Mouse (Mus musculus): ENCODE measurements at regions not wholly inside any gene's neighbourhood (a gene's known extent, or its start where the extent isn't known, plus 50 kb on each side); places are given as distances from the start of the nearest gene placed in this dataset.

DNA sequence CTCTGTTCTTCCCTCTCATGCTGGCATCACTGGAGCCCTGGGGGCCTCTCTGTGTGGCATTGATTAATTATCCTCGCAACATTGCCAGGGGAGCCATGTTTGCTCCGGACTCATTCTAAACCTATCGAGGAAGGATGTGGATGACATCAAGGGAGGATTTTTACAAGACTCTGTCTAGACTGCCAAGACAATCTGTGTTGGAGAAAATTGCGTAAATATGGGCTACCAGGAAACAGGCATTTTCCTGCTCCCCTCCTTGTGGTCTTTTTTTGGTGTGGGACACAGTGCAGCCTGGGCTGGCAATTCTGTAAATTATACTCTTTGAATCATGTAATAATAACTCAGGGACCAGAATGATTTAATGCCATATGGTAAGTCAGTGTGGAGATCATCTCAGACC, 114.5 kb upstream of the Ifne start:
- no peak overlapping the region for H3K9ac ChIP-seq (replicated peaks; ENCODE audit: low read depth, low read length)

GRCm38 (mm10) chr4:88992498-88992897, 112.5 kb upstream of the Ifne start:
- H3K4me1 ChIP-seq (ENCODE audit: control insufficient read depth, insufficient read depth, low read length): no peaks in the 10 kb centered on the region
- no peaks in the 10 kb centered on the region for H3K27me3 ChIP-seq (ENCODE audit: control insufficient read depth, insufficient read depth, low read length)
- no peak for ATAC-seq (ENCODE audit: low read depth)
- H3K27ac ChIP-seq (ENCODE audit: low read depth, low read length): no peak overlapping the region
- WGBS: 94% methylated on average over 2 of the region's 2 CpGs
- no peak overlapping the region for H3K9ac ChIP-seq (replicated peaks; ENCODE audit: low read depth, low read length)
- H3K9me3 ChIP-seq (ENCODE audit: control insufficient read depth, low read length): no peaks in the 10 kb centered on the region
- H3K4me2 ChIP-seq (ENCODE audit: low read depth, low read length): no peak overlapping the region
- H3K4me3 ChIP-seq (ENCODE audit: low read depth, low read length): no peak overlapping the region
- no peaks in the 10 kb centered on the region for H3K36me3 ChIP-seq (ENCODE audit: control insufficient read depth, insufficient read depth, low read length)

More for the DNA sequence above, 114.5 kb upstream of the Ifne start:
- Histone ChIP-seq H3K4me3 (ENCODE audit: low read depth, low read length) (no peak overlapping the region), H3K36me3 (ENCODE audit: control insufficient read depth, insufficient read depth, low read length) (no peaks in the 10 kb centered on the region), H3K27me3 (ENCODE audit: control insufficient read depth, insufficient read depth, low read length) (no peaks in the 10 kb centered on the region), H3K4me1 (ENCODE audit: control insufficient read depth, insufficient read depth, low read length) (no peaks in the 10 kb centered on the region), H3K4me2 (ENCODE audit: low read depth, low read length) (no peak overlapping the region), H3K9me3 (ENCODE audit: control insufficient read depth, low read length) (no peaks in the 10 kb centered on the region), H3K27ac (ENCODE audit: low read depth, low read length) (no peak overlapping the region)
- ATAC-seq (ENCODE audit: low read depth): no peak
- WGBS: 60% methylated on average over 4 of the region's 4 CpGs

DNA sequence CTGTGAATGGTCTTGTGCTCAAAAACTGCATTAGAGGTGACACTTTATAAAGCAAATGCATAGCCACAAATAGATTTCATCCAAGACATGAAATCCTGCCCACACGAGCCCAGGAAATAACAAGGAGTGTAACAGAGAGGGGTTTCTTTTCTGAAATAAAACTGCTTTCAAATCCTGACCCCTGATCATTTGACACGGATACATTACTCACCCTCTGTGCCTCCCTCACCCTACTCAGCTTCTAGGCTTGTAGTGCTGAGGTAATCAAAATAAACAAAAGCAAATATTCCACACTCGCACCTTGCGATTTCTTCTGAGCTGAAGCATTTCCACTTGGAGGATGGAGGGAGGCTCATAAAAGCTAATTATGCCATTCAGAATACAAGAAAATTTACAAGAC, 108.4 kb upstream of the Ifne start:
- H3K9ac ChIP-seq (replicated peaks; ENCODE audit: low read depth, low read length): no peak overlapping the region
- no peak overlapping the region for H3K4me2 ChIP-seq (ENCODE audit: low read depth, low read length)
- ATAC-seq (ENCODE audit: low read depth): no peak
- no peaks in the 10 kb centered on the region for H3K4me1 ChIP-seq (ENCODE audit: control insufficient read depth, insufficient read depth, low read length)
- no peak overlapping the region for H3K4me3 ChIP-seq (ENCODE audit: low read depth, low read length)
- WGBS: 28% methylated on average over 4 of the region's 4 CpGs
- no peaks in the 10 kb centered on the region for H3K27me3 ChIP-seq (ENCODE audit: control insufficient read depth, insufficient read depth, low read length)
- H3K27ac ChIP-seq (ENCODE audit: low read depth, low read length): no peak overlapping the region
- no peaks in the 10 kb centered on the region for H3K36me3 ChIP-seq (ENCODE audit: control insufficient read depth, insufficient read depth, low read length)
- no peaks in the 10 kb centered on the region for H3K9me3 ChIP-seq (ENCODE audit: control insufficient read depth, low read length)

GRCm38 (mm10) chr4:88987103-88987502, 107.1 kb upstream of the Ifne start:
- no peak overlapping the region for H3K27ac ChIP-seq (ENCODE audit: low read depth, low read length)
- no peak overlapping the region for H3K4me3 ChIP-seq (ENCODE audit: low read depth, low read length)
- no peaks in the 10 kb centered on the region for H3K9me3 ChIP-seq (ENCODE audit: control insufficient read depth, low read length)
- 47% methylated on average over 1 of the region's 1 CpGs for WGBS
- H3K4me1 ChIP-seq (ENCODE audit: control insufficient read depth, insufficient read depth, low read length): no peaks in the 10 kb centered on the region
- no peak overlapping the region for H3K9ac ChIP-seq (replicated peaks; ENCODE audit: low read depth, low read length)
- no peak for ATAC-seq (ENCODE audit: low read depth)
- H3K36me3 ChIP-seq (ENCODE audit: control insufficient read depth, insufficient read depth, low read length): no peaks in the 10 kb centered on the region
- no peak overlapping the region for H3K4me2 ChIP-seq (ENCODE audit: low read depth, low read length)
- H3K27me3 ChIP-seq (ENCODE audit: control insufficient read depth, insufficient read depth, low read length): no peaks in the 10 kb centered on the region

DNA sequence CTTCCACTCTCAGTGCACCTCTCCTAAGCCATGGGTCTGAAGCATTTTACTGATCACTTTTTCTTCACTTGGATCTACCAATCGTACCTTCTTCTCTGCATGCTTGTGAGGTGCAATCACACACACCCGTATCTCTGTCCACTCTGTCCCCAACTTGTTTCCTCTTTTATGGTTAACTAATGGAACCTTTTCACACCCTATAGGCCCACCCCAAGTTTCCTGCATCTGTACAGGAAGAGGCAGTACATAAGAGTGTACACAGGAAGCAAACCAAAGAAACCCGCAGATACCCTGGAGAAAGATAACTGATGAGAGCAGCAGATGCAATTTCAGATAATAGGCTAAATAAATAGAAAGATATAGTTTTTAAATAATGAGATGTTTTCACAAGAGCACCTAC, 102.5 kb upstream of the Ifne start:
- H3K36me3 ChIP-seq (ENCODE audit: control insufficient read depth, insufficient read depth, low read length): no peaks in the 10 kb centered on the region
- WGBS: 88% methylated on average over 3 of the region's 3 CpGs
- ATAC-seq (ENCODE audit: low read depth): no peak

DNA sequence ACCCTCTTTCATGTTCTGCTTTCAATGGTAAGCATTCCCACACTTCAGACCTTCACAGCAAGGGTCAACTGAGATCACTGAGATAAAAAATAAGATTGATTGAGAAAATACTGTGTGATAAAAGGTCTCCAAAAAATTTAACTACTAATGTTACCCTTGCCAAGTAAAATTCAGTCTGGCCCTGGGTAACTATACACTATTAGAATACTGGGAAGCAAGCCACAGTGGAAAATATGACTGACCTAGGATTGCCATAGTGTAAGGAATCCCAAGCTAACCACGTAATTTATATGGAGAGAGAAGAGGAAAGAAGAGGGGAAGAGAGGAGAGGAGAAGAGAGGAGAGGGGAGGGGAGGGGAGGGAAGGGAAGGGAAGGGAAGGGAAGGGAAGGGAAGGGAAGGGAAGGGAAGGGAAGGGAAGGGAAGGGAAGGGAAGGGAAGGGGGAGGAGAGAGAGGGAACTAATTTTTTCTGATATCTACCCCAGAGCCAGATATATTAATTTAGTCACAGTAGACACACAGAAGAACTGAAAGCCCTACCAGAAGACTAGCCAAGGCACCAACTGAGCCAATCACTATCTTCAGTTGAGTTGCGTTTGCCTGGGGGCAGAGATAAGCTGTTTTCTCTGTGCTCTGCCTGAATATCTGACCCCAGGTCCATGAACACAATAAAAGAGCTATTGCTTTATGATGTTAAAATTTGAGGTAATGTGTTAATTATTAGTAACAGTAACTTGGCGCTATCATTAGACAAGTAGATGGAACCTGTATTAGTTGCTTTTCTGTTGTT, 97.3 kb upstream of the Ifne start:
- Histone ChIP-seq H3K4me3 (ENCODE audit: low read depth, low read length) (no peak overlapping the region), H3K9me3 (ENCODE audit: control insufficient read depth, low read length) (no peaks in the 10 kb centered on the region), H3K4me2 (ENCODE audit: low read depth, low read length) (no peak overlapping the region), H3K9ac (replicated peaks; ENCODE audit: low read depth, low read length) (no peak overlapping the region), H3K36me3 (ENCODE audit: control insufficient read depth, insufficient read depth, low read length) (no peaks in the 10 kb centered on the region), H3K4me1 (ENCODE audit: control insufficient read depth, insufficient read depth, low read length) (no peaks in the 10 kb centered on the region), H3K27me3 (ENCODE audit: control insufficient read depth, insufficient read depth, low read length) (no peaks in the 10 kb centered on the region), H3K27ac (ENCODE audit: low read depth, low read length) (no peak overlapping the region)
- ATAC-seq (ENCODE audit: low read depth): no peak
- WGBS: 83% methylated on average over 3 of the region's 3 CpGs

More for the DNA sequence above, 102.5 kb upstream of the Ifne start:
- Histone ChIP-seq H3K27ac (ENCODE audit: low read depth, low read length) (no peak overlapping the region), H3K9me3 (ENCODE audit: control insufficient read depth, low read length) (no peaks in the 10 kb centered on the region), H3K27me3 (ENCODE audit: control insufficient read depth, insufficient read depth, low read length) (no peaks in the 10 kb centered on the region), H3K9ac (replicated peaks; ENCODE audit: low read depth, low read length) (no peak overlapping the region), H3K4me1 (ENCODE audit: control insufficient read depth, insufficient read depth, low read length) (no peaks in the 10 kb centered on the region), H3K4me2 (ENCODE audit: low read depth, low read length) (no peak overlapping the region), H3K4me3 (ENCODE audit: low read depth, low read length) (no peak overlapping the region)

GRCm38 (mm10) chr4:88974535-88974934, 94.5 kb upstream of the Ifne start:
- Histone ChIP-seq H3K4me3 (ENCODE audit: low read depth, low read length) (no peak overlapping the region), H3K9ac (replicated peaks; ENCODE audit: low read depth, low read length) (no peak overlapping the region), H3K36me3 (ENCODE audit: control insufficient read depth, insufficient read depth, low read length) (no peaks in the 10 kb centered on the region), H3K4me1 (ENCODE audit: control insufficient read depth, insufficient read depth, low read length) (no peaks in the 10 kb centered on the region), H3K9me3 (ENCODE audit: control insufficient read depth, low read length) (no peaks in the 10 kb centered on the region), H3K27ac (ENCODE audit: low read depth, low read length) (no peak overlapping the region), H3K4me2 (ENCODE audit: low read depth, low read length) (no peak overlapping the region), H3K27me3 (ENCODE audit: control insufficient read depth, insufficient read depth, low read length) (no peaks in the 10 kb centered on the region)
- no peak for ATAC-seq (ENCODE audit: low read depth)
- WGBS: 94% methylated on average over 2 of the region's 2 CpGs

DNA sequence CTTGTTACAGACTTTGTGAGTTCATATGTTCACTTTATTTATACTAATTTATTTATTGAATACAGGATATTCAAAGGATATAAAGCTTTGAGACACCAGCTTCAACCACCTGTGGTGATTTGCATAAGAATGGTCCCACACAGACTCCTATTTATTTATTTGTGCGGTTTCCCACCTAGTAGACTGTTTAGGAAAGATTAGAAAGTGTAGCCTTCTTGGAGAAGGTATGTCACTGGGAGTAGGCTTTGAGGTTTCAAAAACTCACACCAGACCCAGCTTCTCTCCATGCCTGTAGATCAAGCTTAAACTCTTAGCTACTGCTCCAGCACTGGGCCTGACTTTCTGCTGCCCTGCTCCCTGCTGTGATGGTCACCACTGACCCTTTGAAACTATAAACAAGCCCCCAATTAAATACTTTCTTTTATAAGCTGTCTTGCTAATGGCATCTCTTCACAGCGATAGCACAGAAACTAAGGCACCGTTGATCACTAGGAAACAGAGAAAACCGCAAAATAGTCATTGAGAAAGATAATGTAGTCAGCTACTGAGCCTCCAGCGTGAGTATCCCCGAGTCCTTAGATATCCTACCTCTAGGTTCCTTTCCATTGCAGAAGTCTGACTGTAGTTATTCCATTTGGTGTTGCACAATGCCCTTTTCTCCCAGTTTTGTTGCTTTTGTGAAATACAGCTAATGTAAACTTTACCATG, 89.3 kb upstream of the Ifne start:
- ATAC-seq (ENCODE audit: low read depth): no peak
- Histone ChIP-seq H3K4me3 (ENCODE audit: low read depth, low read length) (no peak overlapping the region), H3K4me2 (ENCODE audit: low read depth, low read length) (no peak overlapping the region), H3K9me3 (ENCODE audit: control insufficient read depth, low read length) (no peaks in the 10 kb centered on the region), H3K4me1 (ENCODE audit: control insufficient read depth, insufficient read depth, low read length) (no peaks in the 10 kb centered on the region), H3K9ac (replicated peaks; ENCODE audit: low read depth, low read length) (no peak overlapping the region), H3K27ac (ENCODE audit: low read depth, low read length) (no peak overlapping the region), H3K36me3 (ENCODE audit: control insufficient read depth, insufficient read depth, low read length) (no peaks in the 10 kb centered on the region), H3K27me3 (ENCODE audit: control insufficient read depth, insufficient read depth, low read length) (no peaks in the 10 kb centered on the region)
- WGBS: 31% methylated on average over 6 of the region's 6 CpGs

DNA sequence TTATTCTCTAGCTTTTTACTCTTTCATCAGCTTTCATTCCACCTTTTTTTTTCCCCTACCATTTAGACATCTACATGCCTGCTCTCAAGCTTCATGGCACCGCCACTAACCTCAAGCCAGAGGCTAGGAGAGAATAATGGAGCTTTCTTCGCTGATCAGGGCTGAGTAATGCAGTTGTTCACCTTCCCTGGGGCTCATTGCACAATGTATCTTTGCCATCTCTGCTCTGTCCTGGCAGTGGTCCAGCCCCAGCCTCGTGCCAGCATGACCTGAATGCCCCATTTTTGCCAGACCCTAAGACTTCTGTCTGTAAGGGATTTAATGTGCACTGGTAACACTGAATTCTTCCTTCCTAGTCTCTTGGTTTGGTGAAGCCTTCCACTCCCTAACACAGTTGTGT, 79.6 kb upstream of the Ifne start:
- Histone ChIP-seq H3K4me3 (ENCODE audit: low read depth, low read length) (no peak overlapping the region), H3K27ac (ENCODE audit: low read depth, low read length) (no peak overlapping the region), H3K27me3 (ENCODE audit: control insufficient read depth, insufficient read depth, low read length) (no peaks in the 10 kb centered on the region), H3K9me3 (ENCODE audit: control insufficient read depth, low read length) (no peaks in the 10 kb centered on the region), H3K4me2 (ENCODE audit: low read depth, low read length) (no peak overlapping the region), H3K36me3 (ENCODE audit: control insufficient read depth, insufficient read depth, low read length) (no peaks in the 10 kb centered on the region), H3K4me1 (ENCODE audit: control insufficient read depth, insufficient read depth, low read length) (no peaks in the 10 kb centered on the region), H3K9ac (replicated peaks; ENCODE audit: low read depth, low read length) (no peak overlapping the region)
- no peak for ATAC-seq (ENCODE audit: low read depth)
- 50% methylated on average over 3 of the region's 3 CpGs for WGBS

All from neural tube, embryonic 14.5 days (tissue).